Mouse (Mus musculus): ENCODE measurements around the gene Ankrd44.

DNA sequence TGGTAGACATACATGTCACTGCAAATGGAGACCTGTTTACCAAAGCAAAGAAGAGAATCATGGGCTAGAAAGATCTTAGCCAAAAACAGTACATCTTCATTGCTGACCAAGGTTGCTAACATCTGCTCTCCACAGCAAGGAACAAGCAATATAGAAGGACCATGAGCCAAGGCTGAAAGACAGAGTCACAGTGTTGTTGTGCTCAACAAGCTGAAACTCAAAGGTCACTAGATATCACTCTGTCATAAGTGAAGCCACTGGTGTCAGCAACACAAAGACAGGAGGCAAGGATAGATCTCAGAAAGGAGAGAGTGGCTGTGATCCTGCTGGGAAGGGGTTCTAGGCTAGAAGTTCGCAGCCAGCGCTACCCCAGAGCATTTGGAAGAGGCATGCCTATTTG lies 131.5 kb downstream of the Ankrd44 start:
- TF ChIP-seq CTCF (IDR thresholded peaks at IDR 0.05; ENCODE audit: control insufficient read depth, insufficient read depth, insufficient read length) (no peak), MAX (IDR thresholded peaks at IDR 0.05) (no peak), MYOG (IDR thresholded peaks at IDR 0.05; ENCODE audit: control insufficient read depth, extremely low read depth, insufficient read length) (no peak)
